Mouse (Mus musculus): ENCODE results near the gene Vdac1. TPM values are rescaled to one million over a fixed set of nuclear protein-coding genes. Genes with fewer than 3 reads are reported as not detected.

Vdac1 gene
- polyA plus RNA-seq, 1 experiment from 2014 or later: 355 TPM

GRCm38 (mm10) chr11:52341476-52341875, 19.2 kb upstream of the Vdac1 start:
- Histone ChIP-seq H3K27me3 (ENCODE audit: insufficient read depth, low read length) (no peaks in the 10 kb centered on the region), H3K27ac (no peak overlapping the region), H3K9ac (ENCODE audit: low read depth, low read length) (no peak overlapping the region), H3K4me1 (replicated peaks; ENCODE audit: insufficient read depth, low read length) (0 out of 2 replicates have a peak, but pooled peaks cover 1% of the 10 kb centered on the region), H3K36me3 (ENCODE audit: insufficient read depth, low read length) (no peaks in the 10 kb centered on the region), H3K4me2 (ENCODE audit: low read length) (no peak overlapping the region), H3K9me3 (replicated peaks; ENCODE audit: low read length) (no peaks in the 10 kb centered on the region), H3K4me3 (replicated peaks; ENCODE audit: low read depth, low read length) (no peak overlapping the region)
- WGBS: 81% methylated on average over 5 of the region's 5 CpGs
- no peak for ATAC-seq (replicated peaks; ENCODE audit: low FRiP score, low read depth)
- no peak for TF ChIP-seq CTCF (IDR thresholded peaks at IDR 0.05; ENCODE audit: low read depth)
- DNase-seq (ENCODE audit: low spot score): no peak

- H3K4me2 ChIP-seq (ENCODE audit: low read length): no peak overlapping the region
- H3K9ac ChIP-seq (ENCODE audit: low read depth, low read length): no peak overlapping the region
- no peak for TF ChIP-seq CTCF (IDR thresholded peaks at IDR 0.05; ENCODE audit: low read depth)
- no peaks in the 10 kb centered on the region for H3K9me3 ChIP-seq (replicated peaks; ENCODE audit: low read length)
- H3K27me3 ChIP-seq (ENCODE audit: insufficient read depth, low read length): no peaks in the 10 kb centered on the region
- H3K4me1 ChIP-seq (replicated peaks; ENCODE audit: insufficient read depth, low read length): 0 out of 2 replicates have a peak, but pooled peaks cover 5% of the 10 kb centered on the region
- no peak overlapping the region for H3K4me3 ChIP-seq (replicated peaks; ENCODE audit: low read depth, low read length)
- WGBS: 80% methylated on average over 4 of the region's 4 CpGs
- no peaks in the 10 kb centered on the region for H3K36me3 ChIP-seq (ENCODE audit: insufficient read depth, low read length)
- DNase-seq (ENCODE audit: low spot score): no peak
- ATAC-seq (replicated peaks; ENCODE audit: low FRiP score, low read depth): no peak
- no peak overlapping the region for H3K27ac ChIP-seq
Measured at GRCm38 (mm10) chr11:52342296-52342695, 18.4 kb upstream of the Vdac1 start.

GRCm38 (mm10) chr11:52343162-52343561, 17.5 kb upstream of the Vdac1 start:
- no peak for ATAC-seq (replicated peaks; ENCODE audit: low FRiP score, low read depth)

GRCm38 (mm10) chr11:52344991-52345777, 15.5 kb upstream of the Vdac1 start:
- H3K9ac ChIP-seq (ENCODE audit: low read depth, low read length): no peak overlapping the region
- H3K36me3 ChIP-seq (ENCODE audit: insufficient read depth, low read length): no peaks in the 10 kb centered on the region
- 75% methylated on average over 12 of the region's 12 CpGs for WGBS
- ATAC-seq (replicated peaks; ENCODE audit: low FRiP score, low read depth) (no peak), DNase-seq (ENCODE audit: low spot score) (no peak)
- no peak overlapping the region for H3K4me3 ChIP-seq (replicated peaks; ENCODE audit: low read depth, low read length)
- no peak for TF ChIP-seq CTCF (IDR thresholded peaks at IDR 0.05; ENCODE audit: low read depth)
- H3K9me3 ChIP-seq (replicated peaks; ENCODE audit: low read length): no peaks in the 10 kb centered on the region
- no peak overlapping the region for H3K4me2 ChIP-seq (ENCODE audit: low read length)
- H3K27me3 ChIP-seq (ENCODE audit: insufficient read depth, low read length): no peaks in the 10 kb centered on the region
- H3K27ac ChIP-seq: no peak overlapping the region
- H3K4me1 ChIP-seq (replicated peaks; ENCODE audit: insufficient read depth, low read length): 0 out of 2 replicates have a peak, but pooled peaks cover 5% of the 10 kb centered on the region

More at GRCm38 (mm10) chr11:52343162-52343561, 17.5 kb upstream of the Vdac1 start:
- Histone ChIP-seq H3K4me2 (ENCODE audit: low read length) (no peak overlapping the region), H3K9ac (ENCODE audit: low read depth, low read length) (no peak overlapping the region), H3K4me1 (replicated peaks; ENCODE audit: insufficient read depth, low read length) (0 out of 2 replicates have a peak, but pooled peaks cover 5% of the 10 kb centered on the region), H3K27ac (no peak overlapping the region), H3K9me3 (replicated peaks; ENCODE audit: low read length) (no peaks in the 10 kb centered on the region), H3K36me3 (ENCODE audit: insufficient read depth, low read length) (no peaks in the 10 kb centered on the region), H3K27me3 (ENCODE audit: insufficient read depth, low read length) (no peaks in the 10 kb centered on the region), H3K4me3 (replicated peaks; ENCODE audit: low read depth, low read length) (no peak overlapping the region)
- peak; percentile 94 for TF ChIP-seq CTCF (IDR thresholded peaks at IDR 0.05; ENCODE audit: low read depth)
- WGBS: 3% methylated on average over 6 of the region's 6 CpGs
- peak; percentile 89 for DNase-seq (ENCODE audit: low spot score)

GRCm38 (mm10) chr11:52345939-52346634, 14.6 kb upstream of the Vdac1 start:
- no peaks in the 10 kb centered on the region for H3K36me3 ChIP-seq (ENCODE audit: insufficient read depth, low read length)
- no peaks in the 10 kb centered on the region for H3K27me3 ChIP-seq (ENCODE audit: insufficient read depth, low read length)
- H3K4me2 ChIP-seq (ENCODE audit: low read length): peak overlapping the region; percentile 64
- peak overlapping the region; percentile 40; the same call in 1 of the 2 replicates for H3K9ac ChIP-seq (ENCODE audit: low read depth, low read length)
- no peaks in the 10 kb centered on the region for H3K9me3 ChIP-seq (replicated peaks; ENCODE audit: low read length)
- 0 out of 2 replicates have a peak, but pooled peaks cover 5% of the 10 kb centered on the region for H3K4me1 ChIP-seq (replicated peaks; ENCODE audit: insufficient read depth, low read length)
- WGBS: 13% methylated on average over 11 of the region's 12 CpGs
- H3K27ac ChIP-seq: peak overlapping the region; percentile 76; the same call in 1 of the 2 replicates
- ATAC-seq (replicated peaks; ENCODE audit: low FRiP score, low read depth): peak; percentile 57; the same call in 1 of the 2 replicates
- peak; percentile 98 for TF ChIP-seq CTCF (IDR thresholded peaks at IDR 0.05; ENCODE audit: low read depth)
- peak overlapping the region; percentile 28 for H3K4me3 ChIP-seq (replicated peaks; ENCODE audit: low read depth, low read length)
- peak; percentile 90 for DNase-seq (ENCODE audit: low spot score)

GRCm38 (mm10) chr11:52346635-52347005, 14.0 kb upstream of the Vdac1 start:
- peak overlapping the region; percentile 40; the same call in 1 of the 2 replicates for H3K9ac ChIP-seq (ENCODE audit: low read depth, low read length)
- H3K36me3 ChIP-seq (ENCODE audit: insufficient read depth, low read length): no peaks in the 10 kb centered on the region
- H3K4me2 ChIP-seq (ENCODE audit: low read length): peak overlapping the region; percentile 64
- TF ChIP-seq CTCF (IDR thresholded peaks at IDR 0.05; ENCODE audit: low read depth): no peak
- peak; percentile 84 for DNase-seq (ENCODE audit: low spot score)
- H3K4me3 ChIP-seq (replicated peaks; ENCODE audit: low read depth, low read length): peak overlapping the region; percentile 28
- H3K9me3 ChIP-seq (replicated peaks; ENCODE audit: low read length): no peaks in the 10 kb centered on the region
- no peaks in the 10 kb centered on the region for H3K27me3 ChIP-seq (ENCODE audit: insufficient read depth, low read length)
- WGBS: 3% methylated on average over 12 of the region's 12 CpGs
- ATAC-seq (replicated peaks; ENCODE audit: low FRiP score, low read depth): peak; percentile 57; the same call in 1 of the 2 replicates
- peak overlapping the region; percentile 76; the same call in 1 of the 2 replicates for H3K27ac ChIP-seq
- 0 out of 2 replicates have a peak, but pooled peaks cover 5% of the 10 kb centered on the region for H3K4me1 ChIP-seq (replicated peaks; ENCODE audit: insufficient read depth, low read length)

Data from kidney, postnatal 0 days (tissue).